Mouse (Mus musculus) olfactory bulb, adult 2 months (tissue): ENCODE results near the gene Gas2l1.

Experiments
- CTCF ChIP-seq: fragments of 200-500 bp; IDR thresholded peaks from 2 replicates; pipeline ENCODE4 v1.5.1; 2012; ENCODE audit warnings: low read depth, mild to moderate bottlenecking, low read length, moderate library complexity; ENCODE audit not compliant: insufficient read depth
- POLR2A ChIP-seq: fragments of 200-500 bp; IDR thresholded peaks from 2 replicates; pipeline ENCODE4 v1.6.1; 2012; ENCODE audit warnings: mild to moderate bottlenecking, low read depth, low read length, moderate library complexity; ENCODE audit not compliant: insufficient read depth

GRCm38 (mm10) chr11:5051629-5052028 is 13.5 kb downstream of the Gas2l1 start:
- TF ChIP-seq CTCF (no peak), POLR2A (no peak)
